Mouse (Mus musculus) lung, adult 2 months (tissue): ENCODE results near the gene Maged1.

Source experiments
- CTCF ChIP-seq: fragments of 200-500 bp; IDR thresholded peaks from 2 replicates; pipeline ENCODE4 v1.5.1; 2011; ENCODE audit warnings: mild to moderate bottlenecking, low read length, control low read depth; ENCODE audit not compliant: insufficient read depth
- POLR2A ChIP-seq: fragments of 200-500 bp; IDR thresholded peaks from 2 replicates; pipeline ENCODE4 v1.6.1; 2011; ENCODE audit warnings: low read depth, mild to moderate bottlenecking, control low read depth, low read length, borderline replicate concordance; ENCODE audit errors: extremely low read depth

GRCm38 (mm10) chrX:94540341-94541201 is 1.4 kb downstream of the Maged1 start:
- TF ChIP-seq CTCF, result no peak
- TF ChIP-seq POLR2A, result no peak
